Mouse (Mus musculus) testis, postnatal 14 days (tissue): ENCODE data around the gene Chst11.

Experiments
- DNase-seq: peaks from one replicate; pipeline ENCODE4 v3.0.0; 2021; ENCODE audit warnings: low spot score

Chst11 gene

DNA sequence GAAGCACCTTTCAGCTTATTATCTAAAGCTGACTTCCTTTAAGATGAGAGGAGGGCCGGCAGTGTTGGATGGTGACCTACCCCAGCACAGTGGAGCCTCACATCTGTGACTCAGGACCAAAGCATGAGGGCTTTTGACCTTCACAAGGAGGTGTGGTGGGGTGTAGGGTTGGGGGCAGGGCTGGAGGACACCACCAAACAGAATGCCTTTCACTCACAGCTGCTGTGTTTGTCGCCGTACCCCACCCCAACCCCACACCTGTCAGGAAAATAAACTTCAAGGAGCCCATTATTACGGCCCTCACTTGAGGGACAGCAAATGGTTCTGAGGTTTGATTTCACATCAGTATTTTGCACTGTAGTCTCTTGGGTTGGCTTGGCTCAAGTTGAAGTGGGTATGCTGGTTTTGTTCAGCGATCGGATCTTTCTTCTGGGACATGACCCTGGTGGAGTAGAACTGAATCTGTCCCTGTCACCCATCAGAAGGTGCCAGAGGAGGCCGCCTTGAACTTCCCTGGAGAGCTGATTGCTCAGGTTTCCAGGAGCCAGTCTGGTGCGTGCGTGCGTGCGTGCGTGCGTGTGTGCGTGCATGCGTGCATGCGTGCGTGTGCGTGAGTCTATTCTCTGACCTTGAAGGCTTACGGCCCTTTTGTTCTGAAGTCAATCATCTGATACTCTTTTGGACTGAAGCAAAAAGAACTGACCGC is 51.2 kb downstream of the Chst11 start:
- DNase-seq, result no peak

GRCm38 (mm10) chr10:83038166-83038565 is 52.9 kb downstream of the Chst11 start:
- no peak for DNase-seq

- no peak for DNase-seq
Measured at GRCm38 (mm10) chr10:83039414-83039813, 54.1 kb downstream of the Chst11 start.

GRCm38 (mm10) chr10:83041875-83042274 is 56.6 kb downstream of the Chst11 start:
- DNase-seq, result no peak

GRCm38 (mm10) chr10:83042613-83043477 is 57.5 kb downstream of the Chst11 start:
- no peak for DNase-seq

- DNase-seq, result no peak
Measured at GRCm38 (mm10) chr10:83043478-83044259, 58.4 kb downstream of the Chst11 start.

DNA sequence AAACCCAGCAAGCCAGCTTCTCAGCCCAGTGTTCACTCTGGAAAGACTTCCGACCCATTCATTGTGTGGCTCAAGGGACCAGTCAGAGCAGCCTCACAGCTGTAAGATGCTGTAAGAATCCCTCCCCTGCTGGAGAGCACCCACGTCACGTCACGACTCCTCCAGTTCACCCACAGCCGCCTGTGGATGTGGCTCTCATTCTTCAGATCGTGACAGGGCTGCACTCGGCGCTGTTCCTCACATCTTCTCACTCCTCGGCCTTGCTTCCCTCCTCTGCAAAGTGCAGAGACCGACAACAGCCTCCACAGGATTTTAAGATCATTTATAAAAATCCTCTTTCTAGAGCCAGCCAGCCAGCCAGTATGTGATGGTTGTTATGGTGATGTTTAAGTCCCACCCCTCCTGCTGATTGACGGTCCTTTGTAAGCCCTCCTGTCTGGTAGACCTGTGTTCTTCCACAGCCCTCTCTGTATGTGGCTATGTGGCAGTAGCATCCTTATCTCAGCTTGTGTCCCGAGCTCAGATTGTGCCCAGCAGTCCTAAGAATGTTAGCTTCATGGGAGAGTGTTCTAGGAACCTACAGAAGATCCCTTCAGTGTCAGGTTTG is 64.0 kb downstream of the Chst11 start:
- no peak for DNase-seq

DNA sequence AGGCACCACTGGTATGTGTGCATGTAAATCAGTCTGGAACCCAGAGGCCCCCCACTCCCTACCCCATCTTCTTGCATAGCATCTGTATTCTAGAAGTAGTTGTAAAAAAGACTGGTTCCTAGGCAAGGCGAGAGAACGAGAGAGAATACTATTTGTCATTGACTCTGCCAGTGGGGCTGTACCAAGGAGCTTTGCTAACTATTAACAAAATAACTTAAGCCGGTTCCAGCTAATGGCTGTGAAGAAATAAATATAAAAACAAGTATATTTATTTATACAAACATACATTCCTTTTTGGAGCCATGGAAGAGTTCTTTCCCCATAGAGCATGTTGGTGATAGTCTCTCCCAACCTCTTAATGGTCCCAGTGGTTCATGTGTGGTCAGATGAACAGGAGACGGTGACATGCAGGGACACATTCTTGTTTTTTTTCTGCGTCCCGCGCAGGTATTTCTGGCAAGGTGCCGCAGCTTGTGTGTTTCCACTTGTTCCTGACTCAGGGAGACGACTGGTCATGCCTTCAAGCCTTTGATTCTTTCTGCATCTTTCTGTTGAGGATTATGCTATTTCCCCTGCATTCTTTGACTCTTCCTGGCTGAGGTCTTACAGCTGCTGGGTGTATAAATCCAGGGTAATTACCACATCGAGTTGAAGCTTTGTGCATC is 68.7 kb downstream of the Chst11 start:
- no peak for DNase-seq

DNA sequence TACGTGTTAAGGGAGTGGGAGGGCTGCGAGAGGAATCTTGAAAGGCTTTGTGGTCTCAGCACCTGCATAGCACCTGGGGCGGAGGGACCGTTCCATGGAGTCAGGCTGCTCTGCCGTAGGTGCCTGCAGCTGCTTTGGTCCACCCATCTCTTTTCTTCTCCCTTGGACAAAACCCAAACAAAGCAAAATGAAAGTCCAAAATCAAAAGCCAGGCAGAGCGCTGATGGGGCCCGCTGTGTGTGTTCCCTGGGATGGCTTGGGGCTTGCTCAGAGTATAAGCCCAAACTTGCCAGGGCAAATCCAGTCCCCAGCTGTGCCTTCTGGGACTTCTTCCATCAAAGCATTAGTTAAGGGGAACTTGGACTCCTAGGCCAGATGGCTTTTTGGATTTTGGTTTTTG is 71.0 kb downstream of the Chst11 start:
- DNase-seq, result no peak

GRCm38 (mm10) chr10:83056866-83057265 is 71.6 kb downstream of the Chst11 start:
- no peak for DNase-seq

- DNase-seq, result no peak
Measured at GRCm38 (mm10) chr10:83060066-83060782, 74.9 kb downstream of the Chst11 start.

DNA sequence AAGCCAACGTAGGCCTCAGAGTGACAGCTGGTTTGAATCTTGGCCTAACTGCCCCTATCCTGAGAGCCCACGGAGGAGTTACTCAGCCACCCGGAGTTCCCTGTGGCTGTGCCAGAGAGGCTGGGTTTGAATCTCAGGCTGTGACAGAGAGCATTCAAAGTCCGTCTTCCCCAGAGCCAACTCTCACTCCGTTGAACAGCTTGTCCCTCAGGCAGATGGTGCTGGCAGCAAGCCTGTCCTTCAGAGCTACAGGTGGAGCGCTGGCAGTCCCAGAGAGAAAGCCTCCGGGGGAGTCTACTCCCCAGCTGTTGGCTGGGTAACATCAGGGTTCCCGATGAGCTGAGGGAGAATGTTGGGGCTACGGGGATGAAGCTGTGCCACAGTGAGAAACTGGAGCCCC is 77.0 kb downstream of the Chst11 start:
- DNase-seq, result peak; percentile 31

GRCm38 (mm10) chr10:83064796-83065195 is 79.5 kb downstream of the Chst11 start:
- no peak for DNase-seq

DNA sequence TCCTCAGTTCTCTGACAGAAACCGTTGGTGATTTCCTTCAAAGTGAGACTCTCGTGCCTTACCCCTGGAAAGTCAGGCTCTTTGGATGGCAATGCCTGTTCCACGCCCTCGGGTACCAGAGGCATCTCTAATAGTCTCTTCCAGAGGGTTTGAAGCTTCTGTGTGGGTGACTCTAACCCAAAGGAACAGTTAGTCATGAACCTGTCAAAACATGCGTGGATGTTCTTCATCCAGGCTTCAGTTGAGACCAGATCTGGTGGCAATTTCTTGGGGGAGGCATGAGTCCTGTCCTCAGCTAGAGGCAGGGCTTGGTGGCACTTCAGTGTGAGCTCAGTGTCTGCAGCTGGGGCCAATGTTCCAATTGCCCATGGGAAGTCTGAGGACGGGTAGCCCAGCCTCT is 80.9 kb downstream of the Chst11 start:
- DNase-seq, result no peak

GRCm38 (mm10) chr10:83067305-83067704 is 82.0 kb downstream of the Chst11 start:
- no peak for DNase-seq

- DNase-seq, result no peak
Measured at GRCm38 (mm10) chr10:83068466-83068865, 83.2 kb downstream of the Chst11 start.

- DNase-seq, result peak; percentile 31
Measured at GRCm38 (mm10) chr10:83069791-83070190, 84.5 kb downstream of the Chst11 start.

DNA sequence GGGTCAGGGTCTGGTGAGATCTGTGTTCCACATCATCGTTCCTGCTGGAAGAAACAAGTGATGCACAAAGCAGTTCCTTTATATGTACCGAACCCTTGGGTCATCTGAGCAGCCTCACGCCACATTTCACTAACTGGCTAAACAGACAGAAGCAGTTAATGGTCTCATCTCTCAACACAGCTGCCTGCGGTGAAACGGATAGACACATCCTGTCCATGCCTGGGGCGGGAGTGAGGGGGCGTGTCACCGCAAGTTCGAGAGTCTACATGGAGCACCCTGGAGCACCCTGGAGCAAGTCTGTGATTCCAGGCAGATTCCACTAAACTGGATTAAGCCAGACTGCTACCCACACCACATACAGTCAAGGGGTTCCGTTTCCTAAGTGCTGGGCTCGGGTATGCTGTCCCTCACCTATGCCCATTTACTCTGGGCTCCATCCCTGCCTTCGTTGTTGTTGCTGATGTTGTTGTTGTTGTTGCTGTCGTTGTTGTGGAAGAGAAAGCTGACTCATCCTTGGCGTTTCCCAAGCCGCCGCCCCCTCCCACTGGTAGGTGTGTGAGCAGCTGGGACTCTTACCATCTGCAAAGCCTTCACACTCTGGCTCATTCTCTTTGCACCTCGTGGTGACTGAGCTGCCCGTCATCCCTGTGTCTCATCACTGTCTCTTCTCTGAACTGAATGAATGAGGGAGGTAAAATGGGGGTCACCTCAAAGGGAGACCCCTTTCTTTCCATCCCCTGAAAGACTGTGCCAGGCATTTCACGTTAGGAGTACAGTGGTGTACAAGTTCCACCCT is 86.7 kb downstream of the Chst11 start:
- no peak for DNase-seq

DNA sequence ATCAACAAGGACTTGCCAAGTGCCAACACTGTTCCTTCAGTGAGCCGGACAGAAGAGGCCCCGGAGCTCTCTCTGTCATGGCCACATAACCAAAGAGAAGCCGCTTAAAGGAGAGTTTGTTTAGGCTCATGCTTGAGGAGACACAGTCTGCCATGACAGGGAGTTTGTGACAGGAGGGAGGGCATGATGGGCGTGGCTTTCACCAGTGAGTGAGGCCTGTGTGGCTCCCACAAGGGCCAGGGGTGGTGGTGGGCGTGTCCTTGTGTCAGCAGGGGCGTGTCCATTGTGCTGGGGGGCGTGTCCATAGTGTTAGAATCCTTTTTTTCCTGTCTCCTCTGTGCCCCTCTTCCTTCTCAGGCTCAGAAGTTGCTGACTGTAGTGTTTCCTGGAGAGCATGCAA is 87.8 kb downstream of the Chst11 start:
- DNase-seq, result no peak

GRCm38 (mm10) chr10:83076816-83077215 is 91.5 kb downstream of the Chst11 start:
- no peak for DNase-seq
